Mouse (Mus musculus): ENCODE data around the gene Eif2b2.

Eif2b2 gene

DNA sequence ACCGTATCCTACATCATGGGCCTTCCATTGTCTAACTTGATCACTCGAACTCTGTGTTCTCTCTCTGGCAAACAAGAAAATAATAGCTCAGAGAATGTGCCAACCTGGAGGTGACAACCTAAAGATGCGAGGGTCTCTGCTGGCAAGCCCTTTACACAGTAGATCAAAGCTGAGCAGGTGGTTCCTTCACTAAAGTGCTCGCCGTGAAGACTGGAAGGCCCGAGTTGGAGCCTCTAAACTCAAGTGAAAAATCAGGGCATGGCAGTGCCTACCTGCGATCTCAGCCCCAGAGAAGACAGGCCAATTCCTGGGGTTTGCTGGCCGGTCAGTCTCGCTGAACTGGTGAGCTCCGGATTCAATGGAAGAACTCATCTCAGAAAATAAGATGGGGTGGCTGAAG lies 26.1 kb upstream of the Eif2b2 start:
- in situ Hi-C loops (cut with MboI; ENCODE audit: unreplicated experiment in 2 of 2) = no loop called here

DNA sequence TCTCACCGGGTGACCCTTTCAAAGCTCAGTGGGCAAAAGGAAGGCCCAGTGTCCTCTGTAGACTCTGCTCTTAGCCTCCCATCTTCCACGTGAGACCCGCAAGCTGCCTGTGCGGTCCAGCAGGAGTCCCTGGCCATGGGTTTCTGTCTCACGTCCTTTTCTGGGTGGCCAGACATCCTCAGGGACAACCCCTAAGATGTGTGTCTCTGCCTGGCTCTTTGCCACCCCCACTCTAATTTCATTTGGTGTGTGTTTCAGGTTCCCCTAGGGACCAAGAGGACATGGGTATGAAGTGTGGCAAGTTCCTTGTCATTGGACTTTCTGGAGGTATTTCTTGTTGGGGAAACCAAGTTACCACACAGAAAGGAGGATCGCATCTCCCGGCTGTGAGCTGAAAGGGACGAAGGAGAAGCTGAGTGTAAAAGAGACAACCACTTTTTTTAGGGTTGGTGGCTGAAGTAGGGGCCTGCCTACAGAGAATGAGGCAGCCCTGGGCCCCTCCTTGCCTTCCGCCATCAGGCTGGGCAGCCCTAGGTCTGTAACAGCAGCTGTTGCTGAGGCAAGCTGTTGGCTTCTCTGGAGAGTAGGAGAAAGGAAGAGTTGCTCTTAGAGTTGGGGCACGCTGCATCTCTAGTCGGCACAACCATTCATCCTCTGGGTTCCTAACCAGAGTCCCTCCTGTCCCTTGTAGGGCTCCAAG lies 25.2 kb upstream of the Eif2b2 start:
- in situ Hi-C loops (cut with MboI; ENCODE audit: unreplicated experiment in 2 of 2) = no loop called here

DNA sequence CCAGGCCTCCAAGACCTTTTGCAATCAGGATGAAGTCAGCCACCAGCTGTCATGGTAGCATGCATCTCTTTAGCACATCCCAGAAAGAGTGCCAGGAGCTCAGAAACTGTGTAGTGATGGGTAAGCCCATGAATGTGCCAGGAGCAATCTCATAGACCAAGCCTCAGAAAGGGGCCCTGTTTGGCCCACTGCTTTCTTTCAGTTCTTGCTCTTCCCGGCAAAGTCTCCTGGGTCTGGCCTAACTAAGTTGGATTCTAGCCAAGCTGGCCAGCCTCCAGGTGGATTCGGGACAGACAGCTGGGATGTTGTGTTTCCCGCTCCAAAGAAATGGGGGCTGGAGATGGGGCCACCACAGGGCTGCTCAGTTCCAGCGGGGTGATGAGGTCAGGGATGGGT lies 24.7 kb upstream of the Eif2b2 start:
- in situ Hi-C loops (cut with MboI; ENCODE audit: unreplicated experiment in 2 of 2) = no loop called here

DNA sequence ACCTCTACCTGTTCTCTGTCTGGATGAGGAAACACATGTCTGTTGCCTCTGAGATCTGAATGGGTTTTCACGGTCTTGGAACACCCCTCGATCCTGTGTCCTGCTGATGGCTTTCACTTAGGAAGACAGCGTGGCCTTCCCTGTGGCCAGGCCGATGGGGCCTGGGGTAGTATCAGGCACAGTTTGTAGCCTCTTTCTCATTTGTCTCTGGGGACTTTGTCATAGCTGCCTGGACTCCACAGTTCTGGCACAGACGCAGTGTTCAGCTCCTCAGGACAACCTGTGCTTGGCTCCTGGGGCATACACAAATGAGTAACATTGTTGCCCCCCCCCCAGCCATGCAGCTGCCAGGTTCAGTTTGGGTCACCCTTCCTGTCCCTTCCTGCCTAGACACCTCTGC lies 24.2 kb upstream of the Eif2b2 start:
- in situ Hi-C loops (cut with MboI; ENCODE audit: unreplicated experiment in 2 of 2) = no loop called here

DNA sequence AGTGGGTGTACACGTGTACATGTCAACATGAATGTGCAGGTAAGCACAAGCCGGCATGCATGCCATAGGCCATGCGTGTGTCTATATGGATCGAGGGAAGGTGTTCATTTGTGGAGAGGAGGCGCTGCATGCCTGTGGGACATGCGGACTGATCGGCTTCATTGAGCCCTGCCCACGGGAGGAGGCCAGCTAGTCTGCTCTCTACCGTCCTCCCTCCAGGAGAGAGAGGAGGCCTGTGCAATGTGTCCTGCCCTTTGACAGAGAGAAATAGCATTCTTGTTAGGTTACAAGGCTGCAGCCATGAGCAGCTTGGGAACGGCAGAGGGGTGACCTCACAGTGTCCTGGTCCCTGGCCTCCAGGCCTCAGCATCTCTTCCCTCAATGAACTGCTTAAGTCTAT lies 23.1 kb upstream of the Eif2b2 start:
- in situ Hi-C loops (cut with MboI; ENCODE audit: unreplicated experiment in 2 of 2) = no loop called here

DNA sequence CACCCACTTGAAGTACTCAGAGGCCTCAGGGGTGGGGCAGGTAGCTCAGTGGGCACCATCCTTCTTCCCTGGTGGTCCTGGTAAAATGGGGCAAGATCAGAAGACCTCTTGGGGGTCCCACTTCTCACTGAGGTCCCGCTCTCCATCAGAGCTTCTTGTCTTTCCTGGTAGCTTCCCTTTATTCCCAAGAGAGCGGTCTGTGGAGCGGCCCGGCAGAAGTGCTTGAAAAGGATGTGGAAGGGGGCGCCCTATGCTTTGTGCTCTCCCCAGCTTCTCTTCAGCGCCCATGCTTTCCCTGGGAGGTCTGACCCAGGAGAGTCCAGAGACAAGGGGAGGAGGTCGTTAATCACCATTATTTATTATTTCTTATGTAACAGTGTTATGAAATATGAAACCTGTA lies 21.9 kb upstream of the Eif2b2 start:
- in situ Hi-C loops (cut with MboI; ENCODE audit: unreplicated experiment in 2 of 2) = no loop called here

DNA sequence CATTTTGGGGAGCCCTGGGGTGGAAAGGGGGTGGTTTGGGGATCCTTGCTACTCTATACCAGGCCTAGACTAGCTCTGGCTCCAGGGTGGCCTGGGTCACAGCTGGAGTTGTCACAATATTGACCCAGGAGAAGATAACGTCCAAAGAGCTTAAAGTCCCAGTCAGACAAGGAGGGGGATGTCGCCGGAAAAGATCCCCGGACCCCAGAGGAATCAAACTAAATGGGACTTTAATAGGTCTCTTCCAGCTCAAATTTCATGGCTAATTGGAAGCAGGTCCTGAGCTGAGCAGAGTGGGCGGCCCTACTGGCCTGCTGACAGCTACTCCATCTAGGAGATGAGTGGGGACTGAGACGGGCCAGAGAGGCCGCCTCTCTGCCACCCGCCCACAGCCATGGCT lies 21.3 kb upstream of the Eif2b2 start:
- in situ Hi-C loops (cut with MboI; ENCODE audit: unreplicated experiment in 2 of 2) = no loop called here

DNA sequence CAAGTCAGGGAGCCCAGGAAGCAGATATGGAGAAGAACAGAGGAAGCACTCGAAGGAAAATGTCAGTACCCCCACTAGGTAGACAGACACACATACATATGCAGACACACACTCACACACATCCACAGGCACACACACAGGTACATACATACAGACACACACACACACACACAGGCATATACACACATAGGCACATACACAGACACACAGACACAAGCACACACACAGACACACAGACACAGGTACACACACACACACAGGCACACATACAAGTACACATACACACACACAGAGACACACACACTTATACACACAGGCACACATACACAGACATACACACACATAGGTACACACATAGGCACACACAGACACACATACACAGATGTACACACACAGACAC lies 19.3 kb upstream of the Eif2b2 start:
- in situ Hi-C loops (cut with MboI; ENCODE audit: unreplicated experiment in 2 of 2) = no loop called here

DNA sequence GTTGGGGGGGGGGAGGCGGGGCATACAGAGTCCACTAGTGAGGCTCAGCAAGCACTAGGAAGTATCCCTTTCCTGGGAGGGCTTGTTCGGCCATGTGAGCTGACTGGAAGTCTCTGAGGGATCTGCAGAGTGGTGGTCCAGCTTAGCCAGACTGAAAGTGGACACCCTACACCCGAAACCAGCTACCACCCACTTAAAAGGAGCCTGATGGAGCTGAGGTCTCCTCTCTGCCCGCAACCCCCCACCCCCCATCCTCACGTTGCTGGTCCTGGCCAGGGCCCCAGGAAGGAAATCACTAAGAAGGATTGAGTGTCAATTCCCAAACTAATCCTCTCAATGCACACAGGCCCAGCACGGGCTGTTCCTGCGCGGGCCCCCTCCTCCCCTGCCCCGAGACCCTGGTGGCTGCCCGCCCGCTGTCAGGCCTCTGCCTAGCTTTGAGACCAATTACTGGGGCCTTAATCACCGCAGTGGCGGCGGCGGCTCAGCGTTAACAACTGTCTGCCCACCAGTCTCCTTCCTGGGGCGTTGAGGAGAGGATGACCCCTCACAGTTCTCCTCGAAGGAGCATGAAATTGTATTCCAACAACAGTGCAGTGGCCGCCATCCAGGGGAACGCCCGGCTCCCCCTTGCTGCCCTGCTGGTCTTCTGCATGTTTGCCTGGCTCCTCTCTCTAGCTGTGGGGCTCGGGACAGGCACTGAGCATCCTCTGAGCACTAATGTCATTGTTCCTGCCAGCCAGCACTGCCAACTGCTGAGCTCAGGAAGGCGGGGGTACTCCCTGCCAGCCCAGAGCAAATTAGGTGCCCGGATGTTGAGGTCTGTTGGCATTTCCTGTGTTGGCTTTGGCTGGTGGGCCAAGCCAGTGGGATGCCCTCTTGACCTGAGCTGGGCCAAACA lies 18.1 kb upstream of the Eif2b2 start:
- in situ Hi-C loops (cut with MboI; ENCODE audit: unreplicated experiment in 2 of 2) = no loop called here

DNA sequence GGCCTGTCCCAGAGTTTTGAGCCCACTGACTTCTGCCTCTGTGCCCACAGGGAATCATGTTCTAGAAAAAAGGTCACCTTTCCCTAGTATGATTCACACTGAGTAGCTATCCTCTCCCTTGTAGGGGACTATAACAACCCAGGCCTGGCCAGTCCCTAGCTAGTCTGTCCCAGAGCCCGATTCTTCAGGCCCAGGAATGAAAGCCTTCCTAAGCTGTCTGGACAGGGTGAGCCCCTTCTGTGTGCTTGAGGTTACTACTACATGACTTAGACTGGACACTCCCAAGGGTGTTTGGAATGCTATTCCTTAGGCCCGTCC lies 17.5 kb upstream of the Eif2b2 start:
- in situ Hi-C loops (cut with MboI; ENCODE audit: unreplicated experiment in 2 of 2) = no loop called here

DNA sequence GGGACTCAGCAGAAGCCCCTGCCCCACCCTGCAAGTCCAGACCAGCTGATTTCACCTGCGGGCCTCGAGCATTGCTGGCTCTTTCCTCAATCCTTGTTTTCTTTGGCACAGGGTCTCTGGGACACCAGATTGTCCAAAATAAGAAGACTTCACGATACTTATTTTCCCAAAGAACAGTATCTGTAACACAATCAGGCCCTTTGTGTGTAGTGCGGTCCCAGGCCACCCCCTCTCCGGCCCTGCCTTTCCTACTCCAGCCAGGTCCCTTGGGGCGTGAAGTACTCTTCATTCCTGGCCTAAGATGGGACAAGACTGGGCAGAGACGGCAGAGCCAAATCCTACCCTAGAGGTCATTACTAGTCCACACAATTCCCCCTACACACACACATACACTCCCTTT lies 17.1 kb upstream of the Eif2b2 start:
- in situ Hi-C loops (cut with MboI; ENCODE audit: unreplicated experiment in 2 of 2) = no loop called here

DNA sequence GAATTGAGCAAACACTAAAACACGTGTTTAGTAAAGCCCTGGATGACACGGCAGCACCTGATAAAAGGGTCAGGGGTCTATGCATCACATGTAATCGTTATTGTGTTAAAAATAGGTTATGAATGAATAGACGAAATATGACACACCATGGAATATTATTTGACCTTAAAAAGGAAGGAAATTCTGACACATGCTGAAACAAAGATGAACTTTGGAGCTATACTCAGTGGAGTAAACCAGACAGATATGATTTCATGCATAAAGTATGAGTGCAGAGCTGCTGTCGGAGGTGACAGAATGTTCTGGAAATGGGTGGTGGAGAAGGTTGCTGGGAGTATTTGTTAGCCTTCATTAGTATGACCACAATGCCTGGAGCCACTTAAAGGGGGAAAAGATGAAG lies 15.6 kb upstream of the Eif2b2 start:
- in situ Hi-C loops (cut with MboI; ENCODE audit: unreplicated experiment in 2 of 2) = no loop called here

DNA sequence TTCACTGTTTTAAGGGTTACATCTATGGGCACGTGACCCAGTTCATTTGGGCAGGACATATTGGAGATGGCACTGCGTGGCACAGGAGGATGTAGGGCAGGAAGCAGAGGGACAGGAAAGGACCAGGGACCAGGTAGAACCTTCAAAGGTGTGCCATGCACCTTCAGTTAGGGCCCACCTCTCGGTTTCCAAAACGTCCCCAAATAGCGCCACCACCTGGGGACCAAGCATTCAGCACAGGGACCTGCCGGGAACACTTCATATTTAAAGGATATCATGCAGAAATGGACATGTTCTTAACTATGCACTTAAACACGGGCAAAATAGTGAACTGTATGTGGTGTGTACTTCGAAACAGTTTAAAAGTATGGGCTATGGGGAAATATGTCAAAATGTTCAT lies 15.2 kb upstream of the Eif2b2 start:
- in situ Hi-C loops (cut with MboI; ENCODE audit: unreplicated experiment in 2 of 2) = no loop called here

DNA sequence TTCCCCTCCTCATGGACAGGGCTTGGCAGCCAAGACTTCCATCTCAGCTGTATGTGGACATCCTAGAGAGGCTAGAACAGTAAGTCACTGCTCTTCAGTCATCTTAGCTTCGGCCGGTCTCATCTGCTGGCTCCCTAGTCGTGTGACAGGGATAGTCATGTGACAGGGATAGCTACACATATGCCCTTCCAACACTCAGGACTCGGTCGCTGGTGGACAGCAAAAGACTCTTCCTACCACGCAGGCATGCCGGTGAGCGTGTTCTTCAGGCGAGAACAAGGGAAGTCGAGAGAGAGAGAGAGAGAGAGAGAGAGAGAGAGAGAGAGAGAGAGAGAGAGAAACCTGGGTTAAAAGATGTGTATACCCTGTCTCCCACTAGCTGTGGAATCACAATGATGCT lies 13.9 kb upstream of the Eif2b2 start:
- in situ Hi-C loops (cut with MboI; ENCODE audit: unreplicated experiment in 2 of 2) = no loop called here

DNA sequence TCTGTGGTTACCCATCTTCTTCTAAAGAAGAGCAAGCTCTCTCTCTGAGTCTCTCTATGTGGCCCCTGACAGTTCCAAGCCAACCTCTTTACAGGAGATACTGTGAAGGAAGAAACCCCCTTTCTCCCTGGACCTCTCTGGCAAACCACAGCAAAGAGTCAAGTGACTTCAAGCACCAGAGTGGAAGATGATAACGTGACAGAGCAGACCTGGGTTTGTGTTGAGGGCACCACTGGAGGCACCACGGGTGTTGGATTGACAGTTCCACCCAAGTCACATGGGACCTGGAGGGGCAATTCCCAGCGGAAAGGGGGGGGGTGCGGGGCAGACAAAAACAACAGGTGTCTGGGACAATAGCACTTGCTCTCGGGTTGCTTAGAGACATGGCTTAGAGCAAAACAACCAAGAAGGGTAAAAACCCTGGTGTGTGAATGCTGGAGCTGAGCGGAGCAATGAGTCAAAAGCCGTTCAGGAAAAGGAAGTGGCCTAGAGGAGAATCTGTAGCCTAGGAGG lies 10.5 kb upstream of the Eif2b2 start:
- in situ Hi-C loops (cut with MboI; ENCODE audit: unreplicated experiment in 2 of 2) = no loop called here

DNA sequence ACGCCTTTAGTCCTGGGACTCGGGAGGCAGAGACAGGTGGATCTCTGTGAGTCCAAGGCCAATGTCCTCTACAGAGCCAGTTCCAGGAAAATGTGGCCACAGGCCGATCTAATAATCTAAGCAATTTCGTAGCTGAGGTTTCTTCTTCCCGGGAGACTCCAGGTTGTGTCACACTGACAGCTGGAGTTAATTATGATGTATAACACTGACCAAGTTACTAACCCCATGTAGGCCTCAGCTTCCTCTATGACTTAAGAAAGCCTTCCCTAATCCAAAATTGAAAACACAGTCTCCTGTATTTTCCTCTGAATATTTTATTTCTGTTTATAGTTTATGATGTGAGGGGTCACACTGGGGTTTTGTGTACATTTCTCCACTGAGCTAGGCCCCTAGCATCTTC lies 4.2 kb upstream of the Eif2b2 start:
- in situ Hi-C loops (cut with MboI; ENCODE audit: unreplicated experiment in 2 of 2) = no loop called here

DNA sequence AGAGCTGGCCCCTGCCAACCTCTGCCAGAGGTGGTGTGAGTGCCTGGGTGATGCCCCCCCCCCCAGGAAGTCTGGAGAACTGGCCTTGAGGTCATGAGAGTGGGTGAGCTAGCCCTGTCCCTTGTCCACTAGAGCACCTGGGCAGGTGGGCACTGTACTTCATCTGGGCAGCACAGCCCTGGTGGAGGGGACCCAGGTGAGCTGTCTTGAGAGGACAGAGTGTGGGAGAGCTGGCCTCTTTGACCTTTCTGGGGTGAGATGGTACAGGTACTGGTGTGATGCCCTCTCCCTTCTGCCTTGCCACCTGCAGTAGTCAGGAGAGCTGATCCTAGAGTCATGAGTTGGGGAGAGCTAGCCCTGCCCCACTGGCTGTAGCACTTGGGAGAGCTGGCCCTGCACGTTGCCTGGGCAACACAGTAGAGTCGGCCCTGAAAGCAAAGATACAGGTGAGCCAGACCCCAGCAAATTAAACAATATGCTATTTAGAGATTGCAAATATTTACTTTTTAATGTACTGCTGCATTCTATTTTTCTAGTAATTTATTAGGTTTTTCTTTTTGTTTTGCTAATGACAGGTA lies 1.5 kb upstream of the Eif2b2 start:
- in situ Hi-C loops (cut with MboI; ENCODE audit: unreplicated experiment in 2 of 2) = no loop called here

DNA sequence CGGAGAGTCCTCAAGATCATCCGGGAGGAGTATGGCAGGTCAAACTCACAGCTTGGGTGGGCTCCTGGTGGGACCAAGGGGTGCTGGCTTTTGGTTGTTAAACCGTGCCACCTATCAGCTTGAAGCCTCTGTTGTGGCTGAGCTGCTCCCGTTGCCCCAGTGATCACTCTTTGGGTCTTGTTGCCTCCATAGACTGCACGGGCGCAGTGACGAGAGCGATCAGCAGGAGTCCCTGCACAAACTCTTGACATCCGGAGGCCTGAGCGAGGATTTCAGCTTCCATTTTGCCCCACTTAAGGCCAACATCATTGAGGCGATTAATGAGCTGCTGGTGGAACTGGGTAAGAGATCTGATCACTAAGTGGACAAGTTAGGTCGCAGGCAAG lies 617 bp downstream of the Eif2b2 start:
- in situ Hi-C loops (cut with MboI; ENCODE audit: unreplicated experiment in 2 of 2) = loop anchor here (5.0 kb wide), 2 partner anchors 42 to 48 kb away; no protein-coding TSS in a partner anchor

DNA sequence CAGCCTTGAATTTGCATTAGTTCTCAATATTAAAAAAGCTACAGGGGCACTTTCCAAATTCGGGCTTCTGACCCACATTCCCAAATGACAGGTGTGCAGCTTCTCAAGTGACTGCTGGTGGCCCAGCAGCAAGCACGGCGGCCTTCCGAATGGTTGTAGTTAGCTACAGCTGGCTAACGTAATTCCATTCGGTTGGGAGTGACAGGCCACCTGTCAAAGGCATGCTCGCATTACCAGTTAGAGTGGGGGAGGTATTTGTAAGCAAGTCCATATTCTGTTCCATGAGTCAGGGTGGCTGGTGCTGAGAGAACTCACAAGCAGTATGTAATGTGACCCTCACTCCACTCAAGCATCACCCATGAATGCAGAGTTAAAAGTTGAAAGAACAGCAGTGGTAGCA lies 7.9 kb downstream of the Eif2b2 start:
- in situ Hi-C loops (cut with MboI; ENCODE audit: unreplicated experiment in 2 of 2) = no loop called here

DNA sequence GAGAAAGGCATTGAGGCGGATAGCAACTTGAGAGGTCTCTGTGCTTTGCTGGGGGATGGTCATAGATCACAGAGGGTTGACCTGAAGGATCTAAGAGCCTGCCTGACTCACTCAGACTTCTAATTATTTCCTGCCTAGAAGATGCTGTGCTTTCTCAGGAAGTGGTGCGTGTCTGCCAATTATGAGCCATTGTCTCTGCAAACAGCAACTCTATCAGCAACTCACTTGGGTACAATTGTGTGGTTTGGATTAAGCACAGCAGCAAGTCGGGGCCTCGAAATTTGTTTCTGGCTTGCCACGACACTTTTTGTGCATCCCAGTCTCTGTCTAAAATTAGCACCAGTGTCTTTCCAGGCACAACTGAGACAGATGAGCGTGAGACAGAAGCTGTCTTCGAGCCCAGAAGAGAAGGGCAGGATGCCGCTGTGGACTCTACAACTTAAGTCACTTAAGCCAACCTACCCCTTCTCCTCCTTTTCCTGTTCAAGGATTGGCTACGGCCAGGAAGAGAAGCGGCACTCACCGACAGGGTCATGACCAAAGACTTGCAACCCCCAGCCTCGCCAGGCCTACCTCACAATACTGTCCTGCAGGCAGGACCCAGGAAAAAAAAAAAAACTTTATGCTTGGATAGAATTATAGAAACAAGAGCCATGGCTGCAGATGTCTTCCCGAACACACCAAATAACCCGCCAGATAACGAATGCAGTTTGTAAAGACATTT lies 8.8 kb downstream of the Eif2b2 start:
- in situ Hi-C loops (cut with MboI; ENCODE audit: unreplicated experiment in 2 of 2) = no loop called here

Measured in v-Abl transformed pro-B cells (cell line).